Mouse (Mus musculus) retina, embryonic 14.5 days (tissue): ENCODE results near the gene Rrnad1.

Experiments
- DNase-seq: peaks from one replicate; pipeline ENCODE4 v3.0.0-alpha.2; 2015; ENCODE audit warnings: low spot score

Rrnad1 gene

DNA sequence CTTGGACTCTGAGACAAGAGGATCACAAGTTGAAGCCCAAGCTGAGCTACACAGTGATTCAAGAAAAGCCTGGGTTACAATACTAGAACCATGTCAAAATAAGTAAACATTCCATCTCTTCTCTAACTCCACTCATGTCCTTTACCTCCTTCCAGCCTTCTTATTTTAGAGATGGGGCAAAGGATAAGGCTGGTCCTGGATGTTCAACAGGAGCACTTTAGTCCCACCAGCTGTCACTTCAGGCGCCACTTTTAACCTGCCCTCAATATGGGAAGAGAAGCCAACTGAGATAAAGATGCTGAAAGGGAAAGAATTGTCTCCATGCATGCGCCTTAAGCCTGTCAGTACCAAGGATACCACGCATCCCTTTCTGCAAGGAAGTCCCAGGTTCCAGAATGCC, 46.2 kb downstream of the Rrnad1 start:
- no peak for DNase-seq

- no peak for DNase-seq
Observed at GRCm38 (mm10) chr3:87877730-87878129, 52.8 kb downstream of the Rrnad1 start.
